Mouse (Mus musculus) monocyte, adult 5-6 weeks (primary cell): ENCODE results near the gene Shq1. TPM values are rescaled to one million over a fixed set of nuclear protein-coding genes. Genes with fewer than 3 reads are reported as not detected.

ENCODE experiments used
- ATAC-seq: fragments of 153-309, 156-312 bp; replicated peaks from 2 replicates; pipeline ENCODE4 v1.8.0; 2017; ENCODE audit warnings: mild to moderate bottlenecking; ENCODE audit not compliant: low TSS enrichment, insufficient number of reproducible peaks, severe bottlenecking, poor library complexity, low FRiP score
- total RNA-seq: library from RNA; stranded (forward); fragments of 200-1000, 200-491, 200-594 nt; gene quantifications from 3 replicates; pipeline ENCODE4 v1.2.3, GENCODE M21; 2017

The Shq1 gene
- total RNA-seq, 1 experiment from 2014 or later: 7.0 TPM

DNA sequence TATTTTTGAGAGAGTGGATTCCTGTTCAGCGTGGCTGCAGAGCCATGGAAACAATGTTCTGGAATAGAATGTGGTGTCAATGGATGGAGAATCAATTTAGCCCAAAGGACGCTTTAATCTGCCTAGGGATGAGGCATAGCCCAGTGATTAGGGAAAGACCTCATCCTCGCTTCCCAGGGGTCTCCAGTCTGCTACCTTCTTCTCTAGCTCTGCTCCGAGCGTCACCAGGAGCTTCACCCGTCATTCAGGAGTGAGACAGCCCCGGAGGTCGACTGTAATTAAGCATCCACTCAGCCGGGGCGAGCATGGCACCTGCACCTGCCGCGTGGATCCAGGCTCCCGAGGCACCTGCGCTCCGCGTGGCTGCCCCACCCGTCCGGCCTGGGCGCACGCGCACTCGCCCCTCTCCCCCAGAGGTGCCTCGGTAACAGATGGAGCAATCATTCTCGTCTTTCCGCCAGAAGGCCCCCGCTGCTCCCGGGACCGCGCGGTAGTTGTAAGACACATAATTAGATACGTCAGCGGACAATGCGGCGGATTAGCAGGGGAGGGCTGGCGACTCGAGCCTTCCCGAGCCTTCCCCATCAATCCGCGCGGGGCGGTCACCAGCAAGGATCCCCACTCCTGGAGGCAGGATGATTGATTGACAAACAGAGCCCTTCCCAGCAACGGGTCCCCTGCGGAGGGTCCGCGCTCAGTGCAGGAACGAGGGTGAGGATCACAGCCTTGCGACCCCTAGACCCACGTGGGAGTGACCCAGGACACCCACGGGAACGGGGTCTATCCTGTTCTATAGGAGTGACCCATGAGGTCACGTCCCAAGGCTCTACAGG, 108.0 kb downstream of the Shq1 start:
- no peak for ATAC-seq

DNA sequence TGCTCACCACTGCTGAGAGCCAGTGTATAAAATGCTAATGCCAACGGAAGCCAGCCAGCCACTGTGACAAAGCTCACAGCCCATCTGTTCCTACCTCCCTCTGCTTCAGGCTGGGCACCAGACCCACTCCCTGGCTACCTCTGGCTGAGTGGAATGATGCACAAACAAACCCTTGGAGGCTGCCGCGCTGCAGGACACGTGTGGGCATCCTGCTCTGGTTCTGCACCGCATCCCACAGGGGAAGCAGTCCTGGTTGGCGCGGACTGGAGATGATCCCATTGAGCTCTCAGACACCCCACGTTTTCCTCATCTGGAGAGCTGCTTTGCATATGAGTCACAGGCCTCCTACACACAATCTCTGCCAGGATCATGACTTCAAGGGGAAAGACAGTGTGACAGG, 112.9 kb downstream of the Shq1 start:
- no peak for ATAC-seq

DNA sequence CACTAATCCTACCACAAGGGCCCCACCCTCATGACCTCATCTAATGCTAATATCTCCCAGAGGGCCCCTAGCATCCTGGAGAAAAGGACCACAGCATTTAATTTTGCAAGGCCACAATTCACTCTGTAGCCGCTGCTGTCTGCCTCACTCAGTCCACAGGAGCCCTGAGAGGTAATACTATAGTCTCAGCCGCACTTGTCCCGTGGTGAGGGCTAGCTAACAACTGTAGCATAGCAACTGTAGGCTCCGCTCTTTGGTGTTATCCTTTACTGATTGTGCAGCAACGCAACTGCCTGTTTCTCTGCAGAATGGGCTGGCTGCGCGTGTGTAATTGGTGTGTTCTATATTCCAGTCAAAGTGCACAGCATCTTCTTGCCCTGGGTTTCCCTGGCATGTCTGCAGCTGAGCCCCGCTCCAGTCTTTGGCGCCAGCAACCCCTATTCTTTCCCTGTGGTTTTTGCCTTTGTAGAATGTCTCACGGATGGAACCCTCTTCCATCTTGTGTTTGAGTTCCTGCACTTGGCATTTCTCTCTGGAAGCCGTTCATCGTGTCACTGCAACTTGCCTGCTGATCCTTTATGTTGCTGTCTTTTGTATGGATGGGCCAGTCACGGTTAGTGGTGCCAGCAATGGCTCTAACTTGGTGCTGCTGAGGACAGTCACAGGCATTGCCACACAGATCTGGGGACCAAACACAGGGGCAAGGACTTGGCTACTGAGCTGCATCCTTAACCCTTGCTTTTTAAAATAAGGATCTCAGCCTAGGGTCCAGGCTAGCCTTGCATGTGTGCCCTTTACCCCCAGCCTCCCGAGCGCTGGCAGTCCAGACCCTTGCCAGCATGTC, 128.6 kb downstream of the Shq1 start:
- ATAC-seq: no peak

DNA sequence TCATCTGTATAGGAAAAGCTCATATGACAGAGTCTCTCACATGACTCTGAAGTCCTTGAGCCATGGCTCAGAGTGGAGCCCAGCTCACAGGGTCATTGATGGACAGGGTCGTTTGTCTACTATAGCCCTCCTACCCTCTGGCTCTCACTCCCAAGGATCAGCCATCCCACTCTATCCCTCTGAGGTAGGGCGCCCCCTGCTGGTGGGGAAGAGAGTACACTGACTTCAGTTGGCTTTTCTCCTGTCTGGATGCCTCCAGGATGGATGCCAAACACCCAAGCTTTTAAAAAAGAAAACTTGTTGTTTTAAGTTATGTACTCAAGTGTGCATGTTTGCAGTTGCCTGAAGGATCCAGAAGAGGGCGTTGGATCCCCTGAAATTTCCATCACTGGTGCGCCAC, 131.3 kb downstream of the Shq1 start:
- no peak for ATAC-seq

DNA sequence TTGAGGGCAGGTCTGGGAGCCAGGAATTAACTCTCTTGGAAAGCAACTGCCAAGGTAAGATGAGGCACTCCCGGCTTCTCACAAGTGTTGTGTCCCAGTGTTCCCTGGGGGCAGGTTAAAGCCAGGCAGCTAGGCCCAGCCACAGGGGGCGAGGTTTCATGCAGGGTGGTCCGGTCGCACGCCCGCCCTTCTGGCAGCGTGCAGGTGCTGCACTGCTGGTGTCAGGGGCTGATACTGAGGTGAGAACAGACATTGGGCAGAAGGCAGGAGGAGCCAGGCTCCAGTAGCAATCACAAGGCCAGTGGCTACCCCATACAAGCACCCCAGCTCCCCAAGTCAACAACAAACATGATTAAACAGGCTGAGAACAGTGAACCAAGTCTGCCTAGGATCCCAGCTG, 132.4 kb downstream of the Shq1 start:
- no peak for ATAC-seq

DNA sequence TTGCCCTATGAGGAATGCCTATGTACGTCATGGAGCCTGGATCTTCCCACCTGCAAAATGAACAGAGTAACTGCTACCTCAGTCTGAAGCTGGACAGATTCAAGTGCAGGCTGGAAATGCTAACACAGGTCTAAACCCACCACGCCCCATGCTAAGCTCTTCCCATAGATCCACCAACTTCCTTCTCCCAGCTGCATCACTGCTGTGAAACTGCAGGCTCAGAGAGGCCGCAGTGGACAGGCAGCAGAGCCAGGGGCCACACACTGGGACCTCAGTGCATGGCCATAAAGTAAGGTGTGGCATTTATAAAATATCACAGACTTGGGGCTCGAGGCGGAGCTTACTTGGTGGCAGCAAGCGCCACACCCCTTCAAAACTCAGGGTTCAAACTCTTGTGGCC, 133.0 kb downstream of the Shq1 start:
- no peak for ATAC-seq

DNA sequence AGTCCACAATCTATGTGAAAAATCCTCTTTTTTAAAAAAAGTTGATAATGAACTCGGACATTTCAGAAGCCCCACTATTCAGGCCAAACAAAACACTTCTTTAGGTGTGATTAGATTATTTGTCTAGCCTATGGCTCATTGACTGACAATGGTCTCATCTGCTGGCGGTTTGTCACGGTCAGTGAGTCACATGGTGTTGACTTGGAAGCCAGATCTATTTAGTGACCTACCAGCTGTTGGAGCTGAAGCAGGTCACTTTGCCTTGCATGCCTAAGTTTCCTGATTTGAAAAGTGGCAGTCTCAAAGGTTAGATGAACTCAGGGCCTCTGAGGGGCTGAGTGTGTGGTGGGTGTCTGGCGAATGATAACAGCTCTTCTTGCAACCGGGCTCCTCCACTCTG, 133.9 kb downstream of the Shq1 start:
- no peak for ATAC-seq

DNA sequence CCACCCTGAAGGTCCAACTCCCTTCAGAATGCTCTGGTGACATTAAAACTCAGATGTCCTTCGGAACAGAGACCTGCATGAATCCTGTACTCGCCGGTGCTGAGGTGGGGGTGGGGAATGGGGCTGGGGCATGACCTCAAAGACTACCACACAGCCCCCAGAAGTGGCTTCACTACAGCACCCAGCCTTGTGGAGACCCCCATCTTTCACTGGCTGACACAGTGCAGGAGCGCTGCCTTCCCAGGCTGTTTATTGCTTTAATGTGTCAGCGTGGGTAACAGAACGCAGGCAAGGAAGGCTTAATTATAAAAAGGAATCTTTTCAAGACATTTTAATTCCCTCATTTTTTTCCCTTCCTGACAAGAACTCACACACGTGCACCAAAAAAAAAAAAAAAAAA, 137.6 kb downstream of the Shq1 start:
- no peak for ATAC-seq

DNA sequence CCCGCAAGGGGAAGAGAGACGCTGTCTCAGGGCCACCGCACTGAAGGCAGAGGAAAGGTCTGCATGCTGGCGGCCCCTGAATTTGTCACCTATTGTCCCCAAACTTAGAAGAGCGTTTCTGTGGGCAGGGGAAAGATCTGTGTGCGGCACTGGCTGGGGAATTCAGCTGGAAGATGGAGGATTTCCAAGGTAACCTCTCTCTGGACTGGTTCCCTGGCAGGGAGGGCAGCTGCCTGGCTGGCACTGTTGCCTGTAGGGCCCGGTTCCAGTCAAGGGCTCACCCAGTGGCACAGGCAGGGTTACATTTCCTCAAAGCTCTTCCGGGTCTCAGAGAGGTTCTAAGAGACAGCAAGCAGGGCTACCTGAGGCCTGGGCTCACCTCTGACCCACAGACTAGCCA, 138.6 kb downstream of the Shq1 start:
- no peak for ATAC-seq

DNA sequence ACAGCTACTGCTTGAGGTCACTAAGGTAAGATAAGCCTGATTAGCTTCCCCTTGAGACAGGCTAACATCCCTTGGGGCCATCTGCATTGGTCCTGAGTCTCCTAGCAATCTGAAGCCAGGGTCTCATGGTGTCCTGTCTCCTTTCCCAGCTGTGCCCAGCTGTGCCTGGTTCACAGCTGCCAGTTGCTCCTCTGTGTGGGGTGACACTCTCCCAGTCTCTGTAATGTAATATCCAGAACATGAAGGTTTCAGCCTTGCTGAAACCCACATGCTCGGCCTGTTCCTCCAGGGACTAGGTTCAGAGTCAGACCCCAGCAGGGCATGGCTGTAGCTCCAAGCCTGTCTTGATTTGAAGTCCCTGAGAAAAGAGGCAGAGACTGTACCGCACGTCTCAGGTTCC, 141.3 kb downstream of the Shq1 start:
- ATAC-seq: no peak

DNA sequence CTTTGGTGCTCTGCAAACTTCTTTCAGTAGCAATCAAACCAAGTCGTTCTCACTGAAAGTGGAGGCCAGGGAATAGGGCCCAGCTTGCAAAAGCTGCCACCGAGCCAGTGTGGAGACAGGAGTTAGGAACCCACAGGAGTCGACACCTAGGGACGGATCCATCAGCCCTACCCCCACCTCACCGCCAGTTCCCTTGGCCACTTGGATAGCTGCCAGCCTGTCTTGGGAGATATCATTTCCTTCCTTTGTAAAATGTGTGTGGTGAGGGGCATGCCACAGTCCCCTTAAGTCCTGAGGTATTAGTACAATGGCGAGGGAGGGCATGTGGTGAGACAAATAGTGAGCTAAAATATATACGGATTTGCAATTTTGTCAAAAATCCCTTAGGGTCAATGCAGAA, 142.4 kb downstream of the Shq1 start:
- ATAC-seq: no peak

DNA sequence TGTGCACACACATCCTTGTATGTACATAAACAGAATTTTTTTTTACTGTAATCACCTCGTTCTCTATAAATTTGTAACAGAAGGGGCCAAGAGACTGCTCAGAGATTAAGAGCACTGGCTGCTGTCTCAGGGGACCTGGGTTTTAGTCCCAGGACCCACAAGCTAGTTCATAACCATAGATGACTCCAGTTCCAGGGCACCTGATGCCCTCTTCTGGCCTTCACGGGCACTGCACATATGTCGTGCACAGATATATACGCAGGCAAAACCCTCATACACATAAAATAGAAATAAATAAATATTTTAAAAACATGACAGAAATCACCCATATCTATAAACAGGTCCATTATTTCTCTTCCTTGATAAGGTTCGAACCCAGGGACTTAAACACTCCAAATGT, 143.0 kb downstream of the Shq1 start:
- ATAC-seq: no peak

DNA sequence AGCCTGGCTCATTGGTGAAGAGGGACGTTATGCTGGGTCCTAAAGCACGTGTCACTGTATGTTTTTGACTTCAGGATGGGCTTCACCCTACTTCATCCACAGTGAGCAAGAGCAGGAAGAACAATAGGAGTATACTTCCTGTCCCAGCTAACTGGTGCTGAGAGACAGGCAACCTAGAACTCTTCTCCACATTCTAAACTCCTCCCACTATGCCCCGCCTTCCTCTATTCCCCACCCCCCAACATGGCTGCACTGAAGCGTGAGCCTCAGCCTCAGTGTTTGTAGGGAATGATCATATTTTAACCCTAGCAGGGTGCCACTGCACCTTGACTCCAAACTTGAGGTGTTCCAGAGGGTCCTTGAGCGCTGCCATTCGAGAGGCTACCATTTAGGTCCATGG, 143.8 kb downstream of the Shq1 start:
- no peak for ATAC-seq

DNA sequence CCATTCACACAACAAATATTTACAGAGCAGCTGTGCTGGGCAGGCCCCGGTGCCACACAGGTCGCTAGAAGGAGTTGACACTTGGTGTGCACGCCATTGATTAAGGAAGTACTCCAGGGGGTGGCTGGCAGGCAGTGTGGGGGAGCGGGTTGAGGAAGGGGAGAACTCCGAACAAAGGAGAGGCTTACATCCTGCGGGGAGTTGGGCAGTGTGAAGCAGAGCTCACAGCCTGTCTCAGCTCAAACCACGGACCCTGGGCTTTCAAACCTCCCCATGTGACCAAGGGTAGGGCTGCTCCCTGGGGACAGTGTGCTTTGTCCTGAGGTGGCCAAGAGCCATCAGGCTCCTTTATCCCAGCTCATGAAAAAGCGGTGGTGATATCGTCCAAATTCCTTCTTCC, 144.9 kb downstream of the Shq1 start:
- no peak for ATAC-seq

DNA sequence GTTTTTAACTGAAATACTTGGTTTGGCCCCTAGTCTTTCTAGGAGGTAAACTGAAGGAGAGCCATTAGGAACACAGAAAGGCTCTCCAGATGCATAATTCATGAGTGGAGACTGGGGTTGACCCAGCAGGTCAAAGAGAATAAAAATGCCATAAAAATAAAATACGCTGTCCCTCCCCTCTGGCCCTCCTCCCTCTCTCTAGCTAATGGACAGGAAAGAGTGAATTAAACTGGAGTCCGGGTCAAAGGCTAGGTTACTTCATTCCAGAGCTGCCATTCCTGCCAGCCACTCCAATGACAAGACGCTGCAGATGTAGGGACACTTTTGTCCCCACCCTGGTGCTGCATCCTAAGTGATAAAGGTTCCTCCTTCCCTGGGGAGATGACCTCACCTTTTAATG, 145.5 kb downstream of the Shq1 start:
- no peak for ATAC-seq

DNA sequence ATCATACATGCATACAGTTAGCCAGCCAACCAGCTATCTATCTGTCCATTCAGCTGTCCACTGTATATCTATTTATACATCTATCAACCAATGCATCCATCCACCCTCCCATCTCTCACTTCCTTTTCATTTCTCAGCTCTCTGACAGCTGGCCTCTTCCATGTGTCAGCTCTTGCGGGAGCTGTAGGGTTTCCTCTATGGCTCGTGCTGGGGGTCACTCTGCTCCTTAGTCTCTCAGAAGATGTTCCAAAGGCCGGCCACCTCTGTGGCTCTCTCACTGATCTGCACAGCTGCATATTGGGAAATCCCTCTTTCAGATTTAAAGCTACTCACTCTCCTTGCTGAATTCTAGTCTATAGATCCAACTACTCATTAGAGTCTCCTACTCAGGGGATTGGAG, 148.5 kb downstream of the Shq1 start:
- ATAC-seq: no peak

DNA sequence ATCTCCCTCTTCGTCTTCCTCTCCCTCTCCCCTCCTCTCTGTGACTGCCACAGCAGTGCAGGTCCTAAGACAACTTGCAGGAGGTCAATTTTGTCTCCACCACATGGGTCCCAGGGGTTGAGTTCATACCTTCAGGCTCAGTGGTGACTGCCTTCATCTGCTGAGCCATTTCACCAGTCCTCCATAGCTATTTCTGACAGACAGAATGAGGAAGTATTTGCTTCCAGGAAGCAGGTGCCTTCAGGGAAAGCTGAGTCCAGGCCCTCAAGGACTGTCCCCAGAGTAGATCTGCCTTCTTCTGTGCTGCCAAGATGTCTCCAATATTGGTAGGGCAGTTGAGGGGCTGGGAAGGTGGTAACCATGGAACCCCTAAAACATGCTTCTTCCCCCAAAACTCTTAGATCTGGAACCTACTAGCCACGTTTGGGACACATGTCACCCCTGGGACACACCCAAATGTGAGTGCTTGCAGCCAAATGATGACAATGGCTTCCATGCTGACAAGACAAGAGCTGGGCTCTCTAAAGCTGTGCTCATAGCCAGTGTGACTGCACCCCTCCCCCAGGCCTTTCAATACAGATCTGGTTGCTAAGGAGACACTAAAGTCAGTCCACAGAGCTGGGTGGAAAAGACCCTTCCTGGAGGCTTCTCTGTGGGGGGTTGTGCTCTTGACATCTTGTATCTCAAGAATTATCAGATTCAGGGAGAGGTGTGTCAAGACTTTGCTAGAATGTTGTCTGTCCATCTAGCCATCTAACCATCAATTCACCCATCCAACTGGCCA, 149.2 kb downstream of the Shq1 start:
- no peak for ATAC-seq

DNA sequence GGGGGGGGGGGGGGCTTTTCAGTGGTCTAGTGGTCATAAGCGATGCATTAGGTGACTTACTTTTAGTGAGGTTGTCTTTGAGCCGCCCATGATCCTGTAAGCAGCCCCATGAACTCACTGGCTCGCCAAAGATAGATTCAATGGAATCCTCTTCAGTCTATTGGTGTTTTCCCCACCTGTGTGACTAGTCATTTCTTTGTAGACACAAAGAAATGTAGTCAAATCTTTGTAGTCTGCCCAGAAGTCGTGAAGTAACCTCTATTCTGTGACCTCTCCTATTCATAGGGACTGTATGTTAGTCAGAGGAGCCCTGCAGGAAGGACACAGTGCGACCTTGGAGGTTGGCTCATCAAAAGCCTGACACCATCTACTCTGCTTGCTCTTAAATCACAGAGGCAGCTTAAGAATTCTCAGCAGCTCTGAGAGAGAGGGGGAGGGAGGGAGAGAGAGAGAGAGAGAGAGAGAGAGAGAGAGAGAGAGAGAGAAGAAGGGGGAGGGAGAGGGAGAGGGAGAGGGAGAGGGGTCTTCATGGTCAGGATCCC, 150.3 kb downstream of the Shq1 start:
- no peak for ATAC-seq

DNA sequence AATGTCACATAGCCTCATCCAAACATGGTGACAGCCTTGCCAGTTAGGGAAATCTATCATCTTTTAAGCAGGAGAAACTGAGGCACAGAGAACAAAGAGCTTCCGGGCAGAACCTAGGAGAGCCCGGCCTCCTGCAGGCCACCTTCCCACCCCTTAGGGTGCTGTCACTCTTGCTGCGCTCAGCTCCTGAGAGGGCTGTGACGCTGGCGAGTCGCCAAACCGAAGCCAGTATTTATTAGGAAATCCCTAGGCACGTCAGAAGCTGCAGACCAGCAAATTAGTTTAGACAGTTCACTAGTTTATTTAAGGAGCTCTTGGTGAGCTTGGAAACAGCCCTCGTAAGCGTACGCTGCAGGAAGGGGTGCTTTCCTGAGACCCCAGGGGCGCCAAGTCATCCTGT, 151.1 kb downstream of the Shq1 start:
- no peak for ATAC-seq
